Mouse (Mus musculus): ENCODE data around the gene Tnip1. TPM values are rescaled to one million over a fixed set of nuclear protein-coding genes. Genes with fewer than 3 reads are reported as not detected.

Gene Tnip1
- total RNA-seq (2015; ENCODE audit: low replicate concordance), result 6.3 and 7.9 TPM in 2 replicates
- 3.3 and 8.7 TPM in 2 replicates for total RNA-seq (2017; ENCODE audit: low replicate concordance)

- ATAC-seq (replicated peaks; ENCODE audit: low FRiP score, poor library complexity, severe bottlenecking), result no peak
These were observed at the start of gene Tnip1 for GRCm38 (mm10) chr11:54962810-54963209. Gene Tnip1, minus strand, starts transcription at chr11:54962917.

GRCm38 (mm10) chr11:55011440-55011839 lies 48.7 kb upstream of the Tnip1 start:
- no peak for ATAC-seq (replicated peaks; ENCODE audit: low FRiP score, poor library complexity, severe bottlenecking)

GRCm38 (mm10) chr11:55008230-55008629 lies 45.5 kb upstream of the Tnip1 start:
- no peak for ATAC-seq (replicated peaks; ENCODE audit: low FRiP score, poor library complexity, severe bottlenecking)

- no peak for ATAC-seq (replicated peaks; ENCODE audit: low FRiP score, poor library complexity, severe bottlenecking)
These were observed 43.0 kb upstream of the Tnip1 start for GRCm38 (mm10) chr11:55005684-55006083.

- ATAC-seq (replicated peaks; ENCODE audit: low FRiP score, poor library complexity, severe bottlenecking), result no peak
These were observed 42.3 kb upstream of the Tnip1 start for GRCm38 (mm10) chr11:55004970-55005502.

- ATAC-seq (replicated peaks; ENCODE audit: low FRiP score, poor library complexity, severe bottlenecking), result no peak
These were observed 36.0 kb upstream of the Tnip1 start for GRCm38 (mm10) chr11:54998708-54999107.

GRCm38 (mm10) chr11:54998284-54998683 lies 35.6 kb upstream of the Tnip1 start:
- no peak for ATAC-seq (replicated peaks; ENCODE audit: low FRiP score, poor library complexity, severe bottlenecking)

GRCm38 (mm10) chr11:54996176-54996575 lies 33.5 kb upstream of the Tnip1 start:
- no peak for ATAC-seq (replicated peaks; ENCODE audit: low FRiP score, poor library complexity, severe bottlenecking)

DNA sequence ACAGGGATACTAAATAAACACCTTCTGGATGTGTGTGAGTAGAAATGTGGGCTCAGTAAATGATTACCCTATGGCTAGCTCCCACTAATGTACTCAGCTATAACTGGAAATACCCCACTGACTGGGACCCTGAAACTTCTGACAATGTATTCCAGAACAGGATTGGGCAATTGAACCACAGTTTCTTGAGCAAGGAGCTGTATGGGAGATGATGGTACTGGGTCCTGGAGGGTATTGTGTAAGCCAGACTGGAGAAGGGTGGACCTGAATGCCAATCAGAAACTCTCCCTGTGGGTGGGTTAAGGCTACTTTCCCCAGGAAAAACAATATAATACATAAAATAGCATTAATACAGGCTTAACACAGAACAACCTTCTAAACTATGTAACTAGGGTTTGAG lies 27.2 kb upstream of the Tnip1 start:
- no peak for ATAC-seq (replicated peaks; ENCODE audit: low FRiP score, poor library complexity, severe bottlenecking)

DNA sequence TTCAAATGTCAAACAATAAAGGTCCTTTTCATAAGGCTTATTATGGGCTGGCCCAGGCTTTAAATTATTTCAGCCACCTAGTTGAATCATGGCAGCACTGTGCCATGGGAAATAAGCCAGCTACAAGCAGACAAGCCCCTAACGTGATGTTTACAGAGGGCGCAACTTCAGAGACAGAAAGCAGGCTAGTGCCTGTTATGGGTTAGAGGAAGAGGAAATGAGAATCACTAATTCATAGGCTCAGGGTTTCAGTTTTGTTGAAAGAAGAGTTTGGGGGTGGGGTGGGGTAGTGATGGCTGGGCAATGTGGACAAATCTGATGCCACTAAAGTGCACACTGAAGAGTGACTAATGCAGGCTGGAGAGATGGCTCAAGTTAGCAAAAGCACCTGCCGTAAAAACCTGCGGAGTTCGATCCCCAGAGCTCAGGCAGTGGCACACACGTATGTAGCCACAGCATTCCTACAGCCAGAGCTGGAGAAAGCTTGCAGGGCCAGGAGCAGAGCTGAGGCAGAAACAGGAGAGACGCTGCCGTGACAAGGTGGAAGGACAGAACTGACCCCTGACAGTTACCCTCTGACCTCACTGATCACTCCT lies 26.1 kb upstream of the Tnip1 start:
- ATAC-seq (replicated peaks; ENCODE audit: low FRiP score, poor library complexity, severe bottlenecking), result no peak

GRCm38 (mm10) chr11:54987974-54988373 lies 25.3 kb upstream of the Tnip1 start:
- peak; percentile 59; the same call in 1 of the 2 replicates for ATAC-seq (replicated peaks; ENCODE audit: low FRiP score, poor library complexity, severe bottlenecking)

GRCm38 (mm10) chr11:54985086-54985485 lies 22.4 kb upstream of the Tnip1 start:
- ATAC-seq (replicated peaks; ENCODE audit: low FRiP score, poor library complexity, severe bottlenecking), result no peak

GRCm38 (mm10) chr11:54984581-54984980 lies 21.9 kb upstream of the Tnip1 start:
- no peak for ATAC-seq (replicated peaks; ENCODE audit: low FRiP score, poor library complexity, severe bottlenecking)

DNA sequence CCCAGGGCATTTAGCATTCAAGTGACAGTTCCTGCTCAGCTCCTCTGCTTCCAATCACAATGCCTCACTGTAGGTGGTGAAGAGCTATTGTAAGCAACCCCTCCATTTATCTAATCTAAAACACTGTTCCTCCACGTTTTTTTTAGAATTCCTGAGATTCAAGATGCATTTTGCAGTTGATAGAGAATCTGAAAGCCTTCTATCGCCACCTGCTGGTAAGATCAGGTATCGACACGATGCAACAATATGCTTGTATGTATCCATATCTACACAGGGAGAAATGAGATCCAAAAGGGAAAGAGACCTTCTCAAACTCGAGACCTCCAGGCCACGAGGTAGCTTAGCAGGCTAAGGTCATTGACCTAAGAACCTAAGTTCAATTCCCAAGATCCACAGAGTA lies 21.4 kb upstream of the Tnip1 start:
- 0 out of 2 replicates have a peak, but pooled peaks have one; percentile 43 for ATAC-seq (replicated peaks; ENCODE audit: low FRiP score, poor library complexity, severe bottlenecking)

DNA sequence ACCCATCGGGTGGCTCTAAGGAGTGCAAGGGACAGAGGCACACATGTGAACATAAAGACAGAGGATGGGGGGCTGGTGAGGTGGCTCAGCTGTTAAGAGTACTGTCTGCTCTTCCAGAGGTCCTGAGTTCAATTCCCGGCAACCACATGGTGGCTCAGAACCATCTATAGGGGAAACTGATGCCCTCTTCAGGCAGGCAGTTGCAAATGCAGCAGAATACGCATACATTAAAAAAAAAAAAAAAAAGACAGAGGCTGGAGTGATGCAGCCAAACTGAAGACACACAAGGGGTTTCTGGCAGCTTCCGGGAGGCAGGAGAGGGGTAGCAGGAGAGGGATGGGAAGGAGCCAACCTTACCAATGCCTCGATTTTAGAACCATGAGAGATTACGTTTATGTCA lies 19.8 kb upstream of the Tnip1 start:
- no peak for ATAC-seq (replicated peaks; ENCODE audit: low FRiP score, poor library complexity, severe bottlenecking)

- no peak for ATAC-seq (replicated peaks; ENCODE audit: low FRiP score, poor library complexity, severe bottlenecking)
These were observed 18.9 kb upstream of the Tnip1 start for GRCm38 (mm10) chr11:54981630-54982029.

DNA sequence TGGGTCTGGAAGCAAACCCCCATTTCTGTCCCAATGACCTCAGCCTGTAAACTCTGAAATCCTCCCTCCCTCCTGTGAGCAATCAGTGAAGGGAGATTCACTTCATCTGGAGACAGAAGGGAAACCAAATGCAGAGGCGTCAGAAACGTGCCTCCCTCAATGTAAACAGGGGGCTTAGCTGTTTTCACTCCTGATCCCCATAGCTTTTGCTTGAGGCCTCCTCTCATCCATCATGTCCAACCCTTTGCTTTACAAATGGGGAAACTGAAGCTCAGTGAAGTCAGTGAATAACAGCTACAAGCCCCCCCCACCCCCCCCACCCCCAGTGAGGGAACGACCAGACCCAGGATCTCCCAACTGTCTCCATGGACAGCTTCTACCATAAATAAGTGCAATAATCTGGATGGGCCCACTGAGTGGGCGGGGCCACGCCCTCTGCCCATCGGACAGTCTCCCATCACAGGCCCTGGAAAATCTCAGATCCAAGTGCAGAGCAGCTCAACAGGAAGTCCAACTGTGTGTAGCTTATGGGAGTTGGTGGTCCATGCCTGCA lies 14.7 kb upstream of the Tnip1 start:
- no peak for ATAC-seq (replicated peaks; ENCODE audit: low FRiP score, poor library complexity, severe bottlenecking)

- no peak for ATAC-seq (replicated peaks; ENCODE audit: low FRiP score, poor library complexity, severe bottlenecking)
These were observed 13.6 kb upstream of the Tnip1 start for GRCm38 (mm10) chr11:54976351-54976750.

DNA sequence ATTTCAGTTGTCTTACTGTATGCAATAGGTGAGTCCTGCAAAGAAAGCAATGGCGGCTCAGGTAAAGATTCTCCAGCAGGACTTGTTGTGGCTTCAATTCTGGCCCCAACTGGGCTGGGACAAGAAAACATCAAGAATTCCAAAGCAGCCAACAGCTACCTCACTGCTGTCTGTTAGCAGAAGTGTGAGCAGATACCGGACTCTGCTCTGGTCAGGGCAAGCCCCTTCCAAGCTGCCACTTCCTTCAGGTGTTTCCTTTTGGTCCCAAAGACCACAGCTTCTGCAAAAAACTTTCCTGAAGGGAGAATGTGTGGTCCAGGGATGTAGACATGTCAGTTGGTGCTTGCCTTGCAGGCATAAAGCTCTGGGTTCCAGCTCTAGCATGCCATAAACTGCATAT lies 13.0 kb upstream of the Tnip1 start:
- no peak for ATAC-seq (replicated peaks; ENCODE audit: low FRiP score, poor library complexity, severe bottlenecking)

GRCm38 (mm10) chr11:54975340-54975739 lies 12.6 kb upstream of the Tnip1 start:
- no peak for ATAC-seq (replicated peaks; ENCODE audit: low FRiP score, poor library complexity, severe bottlenecking)

DNA sequence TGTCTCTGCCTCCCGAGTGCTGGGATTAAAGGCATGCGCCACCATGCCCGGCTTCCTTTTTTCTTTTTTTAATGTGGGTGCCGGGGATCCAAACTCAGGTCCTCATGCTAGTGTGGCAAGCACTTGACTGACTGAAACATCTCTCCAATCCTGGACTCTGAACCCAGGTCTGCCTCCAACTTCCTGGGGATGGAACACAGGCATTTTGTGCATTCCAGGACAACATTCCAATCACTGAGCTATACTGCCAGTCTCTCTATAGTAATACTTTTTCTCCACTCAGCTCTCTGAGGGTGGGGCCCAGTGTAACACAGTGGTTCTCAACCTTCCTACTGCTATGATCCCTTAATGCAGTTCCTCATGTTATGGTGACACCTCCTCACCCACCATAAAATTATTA lies 11.9 kb upstream of the Tnip1 start:
- ATAC-seq (replicated peaks; ENCODE audit: low FRiP score, poor library complexity, severe bottlenecking), result no peak

All from erythroid progenitor cell, adult 5-6 weeks (primary cell).